Mouse (Mus musculus) hematopoietic stem cell, adult 5-6 weeks (primary cell): Measurements from ENCODE around the gene Med21. TPM values are rescaled to one million over a fixed set of nuclear protein-coding genes. Genes with fewer than 3 reads are reported as not detected.

ENCODE experiments used
- ATAC-seq, 2 experiments: fragments of 125-278 bp in 1 of 2; replicated peaks in 1 of 2; 2 replicates each; pipeline ENCODE4 v1.8.0; 2016 to 2017; ENCODE audit warnings: inconsistent platforms in 2 of 2, mild to moderate bottlenecking in 2 of 2, moderate number of reproducible peaks in 2 of 2, low read depth in 1 of 2, moderate TSS enrichment in 1 of 2; ENCODE audit not compliant: low FRiP score in 2 of 2, poor library complexity in 2 of 2, severe bottlenecking in 2 of 2, insufficient read depth in 1 of 2, low TSS enrichment in 1 of 2
- total RNA-seq: library from RNA; stranded (forward); fragments of 172-1452, 232-1000 nt; gene quantifications from 2 replicates; pipeline ENCODE4 v1.2.3, GENCODE M21; 2017

Gene Med21
- 73.7 TPM in 2 replicates for total RNA-seq

DNA sequence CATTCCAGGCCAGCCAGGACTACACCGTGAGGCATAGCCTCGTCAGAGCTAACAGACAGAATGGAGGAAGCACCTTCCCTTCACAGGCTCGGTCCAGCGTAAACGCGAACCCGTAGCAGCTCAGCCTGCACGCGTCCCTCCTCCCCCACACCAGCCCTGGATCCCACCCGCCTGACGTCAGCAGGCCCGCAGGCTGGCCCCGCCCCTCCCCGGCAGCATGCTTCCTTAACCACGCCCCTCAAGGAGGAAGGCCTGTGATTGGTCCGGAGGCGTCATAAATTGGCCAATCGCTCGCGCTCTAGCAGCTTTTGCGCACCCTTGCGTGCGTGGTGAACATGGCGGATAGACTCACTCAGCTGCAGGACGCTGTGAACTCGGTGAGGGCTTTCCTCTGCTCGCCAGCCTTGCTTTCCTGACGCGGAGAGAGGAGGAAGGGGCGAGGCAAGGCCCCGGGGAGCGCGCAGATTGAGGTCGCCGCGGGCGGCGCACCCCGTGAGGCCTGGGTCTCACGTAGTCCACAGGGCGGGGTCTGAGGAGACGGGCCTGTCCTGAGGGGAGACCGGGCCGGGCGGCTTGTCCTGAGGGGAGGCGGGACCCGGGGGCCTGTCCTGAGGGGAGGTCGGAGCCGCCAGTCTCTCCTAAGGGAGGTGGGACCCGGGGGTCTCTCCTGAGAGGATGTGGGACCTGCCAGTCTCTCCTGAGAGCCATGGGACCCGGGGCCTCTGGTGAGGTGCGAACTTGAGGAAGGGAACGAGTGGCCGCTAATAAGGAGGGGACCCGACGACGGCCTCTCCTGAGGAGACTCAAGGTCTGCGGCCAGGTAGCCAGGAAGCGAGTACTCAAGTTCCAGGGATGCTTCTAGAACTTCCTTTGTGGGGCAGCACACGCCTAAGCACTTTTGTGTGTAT is at the start of gene Med21, which contains the start of gene Tm7sf3:
TSS of gene Med21 (plus strand) at position 272 of the 908 bp plus-strand sequence.
TSS of gene Tm7sf3 (minus strand) at position 549 of the 908 bp plus-strand sequence.
- peak; percentile 93 to 95 for ATAC-seq

DNA sequence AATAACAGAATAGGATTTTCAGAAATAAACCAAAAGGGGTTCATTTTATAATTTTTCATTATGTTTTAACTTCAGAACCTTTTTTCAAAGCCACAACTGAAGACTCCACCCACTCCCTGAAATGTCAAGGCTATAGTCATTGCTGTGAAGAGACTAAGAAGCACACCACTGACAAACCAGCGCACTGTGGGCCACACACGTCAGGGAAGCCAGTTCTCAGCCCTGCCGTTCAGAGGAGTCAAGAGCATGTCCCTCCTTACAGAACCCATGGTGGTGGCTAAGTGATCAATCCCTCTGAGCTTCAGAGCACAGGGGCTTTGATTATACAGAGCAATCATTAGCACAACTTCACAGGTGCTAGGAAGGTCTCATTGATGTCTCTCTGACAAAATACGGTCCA is 39.7 kb upstream of the Med21 start:
- ATAC-seq, result no peak

DNA sequence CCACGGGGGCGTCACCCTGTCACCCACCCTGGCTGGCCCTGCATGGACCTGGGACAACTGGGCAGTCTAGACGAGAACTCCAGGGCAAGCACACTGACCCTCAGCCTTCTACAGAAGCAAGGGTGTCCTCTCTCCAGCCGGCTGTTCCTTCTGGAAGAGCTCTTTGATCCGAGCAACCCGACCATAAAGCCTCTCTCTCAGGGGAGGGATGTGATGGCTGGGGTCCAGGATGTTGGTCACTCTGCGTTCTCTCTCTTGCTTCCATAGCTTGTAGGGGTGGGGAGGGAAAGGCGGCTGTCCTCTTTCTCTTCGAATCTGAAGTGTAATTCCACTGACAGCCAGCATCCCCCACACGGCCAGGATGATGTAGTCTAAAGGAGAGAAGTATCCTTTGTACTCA is 38.7 kb upstream of the Med21 start:
- no peak for ATAC-seq

DNA sequence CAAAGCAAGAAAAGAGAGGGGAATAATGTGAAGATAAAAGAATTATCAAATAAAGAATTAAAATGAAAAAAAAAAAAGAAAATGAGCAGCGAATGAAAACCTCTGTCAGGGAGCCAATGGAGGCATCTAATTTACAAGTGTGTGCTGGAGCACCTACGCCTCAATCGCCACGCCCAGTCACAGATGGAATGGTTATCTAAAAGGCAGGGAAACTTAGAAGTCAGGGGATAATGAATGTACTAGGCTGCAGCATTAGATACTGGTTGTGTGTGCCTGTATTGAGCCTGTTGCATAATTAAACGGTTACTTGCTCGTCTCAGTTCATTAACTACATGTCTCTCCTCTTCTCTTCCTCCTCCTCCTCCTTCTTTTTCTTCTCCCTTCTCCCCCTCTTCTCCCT is 31.0 kb upstream of the Med21 start:
- peak in 1 of 2 experiments; percentile 42; a peak in 2 of 4 replicates for ATAC-seq

DNA sequence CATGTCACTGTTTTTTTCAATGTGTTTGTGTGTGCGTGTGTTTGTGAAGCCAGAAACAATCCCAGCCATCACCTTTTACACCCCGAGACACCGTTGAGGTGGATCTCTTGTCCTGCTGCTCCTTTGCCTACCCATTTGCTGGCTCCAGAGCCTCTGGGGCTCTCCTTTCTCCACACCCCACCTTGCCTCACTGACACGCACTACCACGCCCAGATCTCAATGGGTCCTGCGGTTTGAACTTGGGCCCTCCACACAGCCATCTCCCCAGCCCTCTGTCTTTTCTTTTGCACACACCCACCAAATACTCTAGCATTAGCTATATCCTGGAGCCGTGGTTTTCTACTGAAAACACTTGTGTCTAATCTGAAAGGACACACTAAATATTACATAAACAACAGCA is 30.4 kb upstream of the Med21 start:
- peak in 1 of 2 experiments; percentile 20; a peak in 2 of 4 replicates for ATAC-seq

DNA sequence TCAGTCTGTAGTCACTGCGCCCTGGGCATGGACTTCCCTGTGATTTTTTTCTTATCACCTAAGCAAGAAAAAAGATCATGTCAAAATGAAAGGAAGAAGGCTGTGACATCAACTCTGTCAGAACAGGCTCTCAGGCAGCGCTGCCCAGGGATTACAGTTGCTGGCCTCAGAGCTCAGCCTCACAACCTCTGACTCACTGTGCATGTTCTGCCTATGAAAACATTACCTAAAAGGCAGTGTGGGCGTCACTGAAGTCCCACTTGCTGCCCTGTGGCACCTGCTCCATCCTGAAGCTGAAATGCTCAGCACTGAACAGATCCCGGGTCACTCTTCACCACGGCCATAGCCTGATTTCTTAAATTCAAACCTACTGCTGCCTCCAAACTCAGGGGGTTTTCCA is 29.6 kb upstream of the Med21 start:
- no peak for ATAC-seq

DNA sequence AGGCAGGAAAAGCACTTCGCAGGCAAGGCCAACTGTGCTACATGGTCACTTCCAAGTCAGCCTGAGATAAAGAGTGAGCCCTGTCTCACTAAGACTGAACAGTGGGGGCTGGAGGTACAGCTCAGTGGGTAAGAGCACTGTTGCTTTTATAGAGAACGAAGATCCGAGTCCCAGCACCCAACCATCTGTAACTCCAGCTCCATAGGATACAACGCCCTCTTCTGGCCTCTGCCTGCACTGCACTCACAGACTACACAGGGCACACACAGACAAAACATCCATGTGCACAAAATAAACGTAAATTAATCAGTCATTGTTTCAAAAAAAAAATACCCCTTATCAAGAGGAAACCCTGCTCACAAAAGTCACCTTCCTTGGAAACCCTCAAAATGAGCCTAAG is 28.4 kb upstream of the Med21 start:
- no peak for ATAC-seq

DNA sequence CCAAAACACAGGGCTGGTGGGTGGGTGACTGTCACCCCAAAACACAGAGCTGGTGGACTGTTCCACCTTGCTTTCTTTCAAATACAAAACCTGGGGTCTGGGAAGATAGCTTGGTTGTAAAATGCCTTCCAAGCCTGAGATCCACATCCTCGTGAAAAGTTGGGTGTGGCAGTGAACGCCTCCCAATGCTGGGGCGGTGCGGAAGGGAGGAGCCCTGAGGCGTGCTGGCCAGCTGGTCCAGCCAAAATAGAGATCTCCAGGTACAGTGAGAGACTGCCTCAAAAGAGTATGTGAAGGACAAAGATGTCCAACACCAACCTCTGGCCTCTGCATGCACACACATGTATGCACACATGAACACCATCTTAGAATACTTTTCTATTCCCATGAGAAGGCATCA is 27.8 kb upstream of the Med21 start:
- no peak for ATAC-seq

DNA sequence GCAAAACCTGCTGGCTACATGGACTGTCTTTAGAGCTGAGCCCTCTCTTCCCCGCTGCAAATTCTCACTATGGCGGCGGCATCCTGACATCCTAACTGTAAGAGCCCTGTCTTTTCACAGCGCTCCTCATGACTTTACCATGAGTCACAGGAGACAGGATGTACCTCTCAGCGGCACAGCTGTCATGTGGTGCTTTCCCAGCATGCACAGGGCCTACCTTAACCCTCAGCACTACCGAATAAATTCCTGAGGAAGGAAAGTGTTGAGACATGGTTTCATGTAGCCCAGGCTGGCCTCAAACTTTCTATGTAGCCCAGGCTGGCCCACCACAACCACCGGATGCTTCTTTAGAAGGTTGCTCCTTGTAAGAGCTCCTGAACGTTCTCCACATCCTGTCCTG is 26.5 kb upstream of the Med21 start:
- ATAC-seq, result no peak

DNA sequence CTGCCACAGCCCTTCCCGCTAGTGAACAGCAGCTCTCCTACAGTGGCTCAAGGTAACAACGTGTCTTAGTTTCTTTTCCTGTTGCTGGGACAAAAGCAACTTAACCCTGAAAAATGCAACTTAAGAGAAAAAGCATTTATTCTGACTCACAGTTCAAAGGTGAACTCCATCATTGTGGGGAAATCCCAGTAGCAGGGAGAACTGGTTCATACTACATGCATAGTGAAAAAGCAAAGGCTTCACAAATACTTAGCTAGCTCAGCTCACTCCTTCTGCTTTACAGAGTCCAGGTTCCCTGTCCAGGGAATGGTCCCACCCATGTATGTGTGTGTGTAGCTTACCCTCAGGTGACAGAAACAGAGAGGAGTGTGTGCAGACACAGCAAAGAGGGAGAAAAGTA is 25.7 kb upstream of the Med21 start:
- no peak for ATAC-seq

DNA sequence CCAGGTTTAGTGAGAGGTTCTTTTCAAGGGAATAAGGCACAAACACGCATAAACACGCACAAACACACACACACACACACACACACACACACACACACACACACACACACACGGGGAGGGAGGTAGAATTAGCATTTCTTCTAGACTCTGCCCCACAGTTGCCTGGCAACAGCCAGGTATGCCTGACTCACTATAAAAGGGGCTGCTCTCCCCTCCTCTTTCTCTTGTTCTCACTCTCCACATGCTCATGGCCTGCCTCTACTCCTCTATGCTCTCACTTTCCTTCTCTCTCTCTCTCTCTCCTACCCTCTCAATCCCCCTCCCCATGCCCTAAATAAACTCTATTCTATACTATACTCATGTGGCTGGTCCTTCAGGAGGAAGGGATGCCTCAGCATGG is 14.2 kb upstream of the Med21 start:
- no peak for ATAC-seq

DNA sequence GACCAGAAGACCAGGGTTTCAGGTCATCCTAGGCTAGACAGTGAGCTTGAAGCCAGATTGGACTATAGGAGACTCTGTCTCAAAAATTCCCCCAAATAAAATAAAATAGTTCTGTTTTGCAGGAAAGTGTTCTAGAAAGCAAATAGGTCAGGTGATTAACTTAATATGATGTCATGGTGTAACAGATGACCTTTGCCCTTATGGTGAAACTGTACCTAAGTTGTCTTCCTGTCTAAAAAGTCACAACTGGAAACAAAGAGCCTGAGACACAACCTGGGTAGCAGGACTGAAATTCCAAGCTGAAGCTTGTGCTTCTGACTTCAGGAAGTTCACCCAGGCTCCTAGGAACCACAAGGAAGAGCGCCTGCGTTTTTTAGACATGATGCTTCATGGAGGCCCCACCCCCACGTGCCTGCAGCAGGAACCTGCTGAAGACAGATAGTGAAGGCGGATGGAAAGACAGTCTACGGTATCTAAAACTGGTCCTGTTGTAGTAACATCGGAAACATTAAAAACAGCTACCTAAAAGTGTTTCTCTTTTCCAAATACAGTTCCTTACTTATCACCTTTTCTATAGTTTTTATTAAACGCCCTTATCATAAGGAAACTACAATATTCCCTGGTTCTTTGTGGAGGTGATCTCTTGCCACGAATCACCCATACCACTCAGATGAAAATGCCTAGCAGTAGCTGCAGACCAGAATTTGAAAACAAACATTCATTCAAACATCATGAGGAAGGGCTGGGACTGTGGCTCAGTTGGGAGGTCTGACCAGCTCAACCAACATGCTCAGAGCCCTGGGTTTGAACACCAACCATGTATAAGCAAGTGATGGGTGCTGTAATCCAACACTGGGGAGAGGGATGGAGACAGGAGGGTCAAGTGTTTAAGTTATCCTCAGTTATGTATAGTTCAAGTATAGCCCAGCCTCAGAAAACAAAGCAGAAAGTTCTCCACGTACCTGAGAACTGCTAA is 12.3 kb upstream of the Med21 start:
- peak in 1 of 2 experiments; percentile 30; a peak in 1 of 4 replicates for ATAC-seq

DNA sequence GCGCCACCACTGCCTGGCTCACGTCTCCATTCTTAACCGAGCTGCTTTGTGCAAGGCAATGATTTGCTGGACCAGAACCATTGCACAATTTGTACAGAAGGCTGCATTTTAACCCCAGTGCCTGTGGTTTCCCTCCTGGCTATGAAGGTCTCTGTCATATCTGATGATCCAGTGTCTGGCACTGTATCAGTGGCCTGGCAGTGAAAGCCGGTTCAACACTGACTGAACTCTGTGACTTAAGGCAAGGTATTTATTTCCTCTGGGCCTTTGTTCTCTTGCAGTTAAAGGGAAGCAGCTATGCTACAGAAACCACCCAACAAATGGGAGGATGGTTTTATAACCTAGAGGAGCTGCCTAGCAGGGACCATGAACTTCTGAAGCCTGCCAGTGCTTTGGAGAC is 11.4 kb upstream of the Med21 start:
- ATAC-seq, result no peak

DNA sequence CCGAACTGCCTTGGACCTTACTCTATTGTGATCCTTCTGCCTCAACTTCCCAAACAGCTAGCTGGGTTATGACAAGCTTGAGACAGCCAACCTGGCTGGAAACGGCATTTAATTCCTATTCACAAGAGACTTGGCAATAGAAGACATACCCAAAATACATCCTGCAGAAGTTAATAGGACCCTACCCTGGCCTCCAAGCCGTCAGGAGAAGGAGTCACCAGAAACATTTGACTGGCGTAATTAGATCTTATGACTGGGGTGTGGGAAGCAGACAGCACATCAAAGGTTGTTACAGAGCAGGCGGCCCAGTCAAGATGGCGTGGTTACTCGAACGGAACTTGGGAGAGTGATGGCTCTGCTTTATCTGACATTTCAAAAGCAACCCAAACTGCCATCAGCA is 10.5 kb upstream of the Med21 start:
- ATAC-seq, result no peak

DNA sequence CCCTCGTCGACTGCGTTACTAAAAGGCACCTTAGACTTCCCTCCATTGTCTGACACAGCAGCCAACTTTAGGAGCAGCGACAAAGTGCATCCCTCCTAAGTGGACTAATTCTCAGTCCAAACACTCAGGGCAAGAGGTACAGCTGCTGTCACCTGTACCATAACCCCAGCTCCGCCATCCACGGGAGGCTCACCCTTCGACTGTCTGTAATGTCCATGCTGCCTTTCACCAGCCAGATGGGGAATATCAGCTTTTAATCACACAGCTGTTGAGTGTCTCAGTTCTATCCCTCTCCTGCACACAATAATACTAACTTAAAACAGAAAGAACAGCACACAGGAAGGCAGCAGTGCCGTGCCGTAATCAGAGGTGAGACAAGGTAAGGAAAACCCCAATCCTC is 9.9 kb upstream of the Med21 start:
- no peak for ATAC-seq

DNA sequence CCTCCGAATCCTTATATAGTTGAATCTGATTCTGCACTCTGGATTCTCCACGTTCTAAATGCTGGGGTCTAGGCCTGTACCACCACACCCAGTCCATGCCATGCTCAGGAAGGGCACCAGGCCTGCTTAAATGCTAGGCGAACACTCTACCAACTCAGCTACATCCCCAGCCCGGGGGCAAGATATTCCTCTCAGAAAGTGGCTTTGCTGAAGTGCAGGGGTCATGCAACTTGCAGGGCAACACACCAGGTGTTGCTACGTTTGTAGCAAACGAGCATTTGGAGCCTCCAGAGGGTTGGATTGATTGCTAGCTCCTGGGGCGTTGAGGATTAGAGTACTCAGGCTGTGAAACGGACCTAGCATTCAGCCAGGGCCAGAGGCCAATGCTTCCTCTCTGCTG is 9.2 kb upstream of the Med21 start:
- ATAC-seq, result no peak

DNA sequence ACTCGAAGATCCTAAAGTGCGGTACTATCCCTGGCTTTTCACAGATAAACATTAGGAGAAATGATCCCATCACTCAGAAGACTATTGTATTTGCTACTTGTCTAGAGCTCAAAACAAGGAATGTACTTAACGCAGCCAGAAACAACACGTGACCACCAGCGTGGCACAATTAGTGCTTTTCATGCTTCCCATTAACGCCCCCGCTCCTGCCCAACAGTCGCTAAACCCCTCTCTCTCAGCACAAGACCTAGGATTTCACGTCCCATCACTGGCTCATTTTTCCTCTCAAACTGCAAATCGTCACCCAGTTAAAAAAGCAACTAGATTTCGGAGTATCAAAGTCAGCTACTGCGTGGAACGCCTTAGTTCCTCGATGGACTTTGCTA is 8.7 kb upstream of the Med21 start:
- no peak for ATAC-seq
